Comparison of ENCODE assay signal across 8 mouse cellular contexts in genomic region chrX:48455018-48455417, GRCm38 (mm10). TPM values are rescaled to one million over a fixed set of nuclear protein-coding genes. Genes with fewer than 3 reads are reported as not detected.
DNase-seq lines count a peak whose midpoint lies in the region; ATAC-seq lines count a peak whose summit lies in the region.
"Had no signal": no experiment of that assay in that cellular context is flagged by ENCODE, and none has a peak within 500 bp of the region (broad histone marks: within the 10 kb centered on the region; RNA-seq: fewer than 3 reads in every experiment).

No protein-coding gene starts in this region.

- H3K27me3 ChIP-seq in limb, embryonic 12.5 days = peaks cover 48% of the 10 kb centered on the region
- peaks cover 63% of the 10 kb centered on the region for H3K27me3 ChIP-seq in limb, embryonic 10.5 days (ENCODE audit: low read depth, poor library complexity, severe bottlenecking)
- H3K27me3 ChIP-seq in stomach, embryonic 15.5 days (replicated peaks) = no peaks in the 10 kb centered on the region

- ATAC-seq in limb, embryonic 12.5 days (ENCODE audit: insufficient number of reproducible peaks, insufficient read depth, low FRiP score, low TSS enrichment, low read depth) = no peak
- no peak for ATAC-seq in stomach, embryonic 15.5 days (ENCODE audit: insufficient read depth, low FRiP score, low read depth)

- no peak for DNase-seq in limb, embryonic 10.5 days (ENCODE audit: low spot score)
- DNase-seq in adrenal gland, postnatal 14 days = peak; percentile 69
- DNase-seq in induced T-regulatory cell, adult 2 months (ENCODE audit: low read depth) = peak; percentile 67
- no peak for DNase-seq in right cerebral cortex, postnatal 4 days
- no peak for DNase-seq in right cerebral cortex, postnatal 36 days (ENCODE audit: low spot score in 2 of 2)

- no peak overlapping the region for H3K4me2 ChIP-seq in limb, embryonic 12.5 days
- H3K4me2 ChIP-seq in stomach, embryonic 15.5 days = peak overlapping the region; percentile 62

- H3K4me3 ChIP-seq in limb, embryonic 12.5 days (replicated peaks) = peak overlapping the region; percentile 46; the same call in 1 of the 2 replicates
- H3K4me3 ChIP-seq in limb, embryonic 10.5 days = no peak overlapping the region
- H3K4me3 ChIP-seq in stomach, embryonic 15.5 days (replicated peaks) = peak overlapping the region; percentile 59

- H3K27ac ChIP-seq in limb, embryonic 12.5 days = no peak overlapping the region
- no peak overlapping the region for H3K27ac ChIP-seq in limb, embryonic 10.5 days
- 0 out of 2 replicates have a peak overlapping the region, but pooled peaks have one; percentile 68 for H3K27ac ChIP-seq in stomach, embryonic 15.5 days
- H3K27ac ChIP-seq: embryonic facial prominence, embryonic 12.5 days had no signal

- H3K4me1 ChIP-seq in limb, embryonic 12.5 days (replicated peaks) = no peaks in the 10 kb centered on the region
- peaks cover 11% of the 10 kb centered on the region for H3K4me1 ChIP-seq in limb, embryonic 10.5 days
- H3K4me1 ChIP-seq in stomach, embryonic 15.5 days = no peaks in the 10 kb centered on the region
- H3K4me1 ChIP-seq: embryonic facial prominence, embryonic 12.5 days had no signal

- no peaks in the 10 kb centered on the region for H3K36me3 ChIP-seq in limb, embryonic 12.5 days
- no peaks in the 10 kb centered on the region for H3K36me3 ChIP-seq in limb, embryonic 10.5 days
- no peaks in the 10 kb centered on the region for H3K36me3 ChIP-seq in stomach, embryonic 15.5 days
- H3K36me3 ChIP-seq: embryonic facial prominence, embryonic 12.5 days had no signal

- no peak overlapping the region for H3K9ac ChIP-seq in limb, embryonic 12.5 days (replicated peaks)
- H3K9ac ChIP-seq in stomach, embryonic 15.5 days = no peak overlapping the region
- H3K9ac ChIP-seq: embryonic facial prominence, embryonic 12.5 days had no signal

- H3K9me3 ChIP-seq in limb, embryonic 12.5 days = no peaks in the 10 kb centered on the region
- no peaks in the 10 kb centered on the region for H3K9me3 ChIP-seq in limb, embryonic 10.5 days (replicated peaks)
- H3K9me3 ChIP-seq in stomach, embryonic 15.5 days = no peaks in the 10 kb centered on the region
- H3K9me3 ChIP-seq: embryonic facial prominence, embryonic 12.5 days had no signal

- WGBS in limb, embryonic 12.5 days = 20% methylated on average over 9 of the region's 9 CpGs
- WGBS in limb, embryonic 10.5 days = 26% methylated on average over 9 of the region's 9 CpGs
- 31% methylated on average over 9 of the region's 9 CpGs for whole genome bisulfite sequencing in stomach, embryonic 15.5 days

RNA-seq across cellular contexts. Expression of gene Elf4, which starts 7.9 kb away (rescaled TPM):
- polyA plus RNA-seq in limb, embryonic 12.5 days (2016; fragmentation: Nextera tagmentation; extraction: Ambion mirVana) = 2.6 and 2.7 TPM in 2 replicates
- polyA plus RNA-seq in limb, embryonic 10.5 days (2016; fragmentation: Nextera tagmentation; extraction: Ambion mirVana) = 1.8 and 1.9 TPM in 2 replicates
- 13.9 and 18.0 TPM in 2 replicates for total RNA-seq in adrenal gland, postnatal 14 days (2021)
- 9.2 and 10.6 TPM in 2 replicates for polyA plus RNA-seq in stomach, embryonic 15.5 days (2015; fragmentation: Nextera tagmentation; extraction: Ambion mirVana)

RNA-seq across cellular contexts. Expression of gene Aifm1, which starts 58.3 kb away (rescaled TPM):
- 80.1 and 80.3 TPM in 2 replicates for polyA plus RNA-seq in limb, embryonic 12.5 days (2016; fragmentation: Nextera tagmentation; extraction: Ambion mirVana)
- 85.5 and 93.5 TPM in 2 replicates for polyA plus RNA-seq in limb, embryonic 10.5 days (2016; fragmentation: Nextera tagmentation; extraction: Ambion mirVana)
- total RNA-seq in adrenal gland, postnatal 14 days (2021) = 192 and 208 TPM in 2 replicates
- 73.3 and 89.2 TPM in 2 replicates for polyA plus RNA-seq in stomach, embryonic 15.5 days (2015; fragmentation: Nextera tagmentation; extraction: Ambion mirVana)

Comparison
In these comparisons a context has a peak if more than half of its experiments do, and no peak if none do; other contexts are left out.
1. DNase-seq: peak in adrenal gland, postnatal 14 days (single experiment) and induced T-regulatory cell, adult 2 months (single experiment); none in limb, embryonic 10.5 days (single experiment), right cerebral cortex, postnatal 4 days (single experiment) and right cerebral cortex, postnatal 36 days (0 of 2).